Mouse (Mus musculus) MEL (cell line): ENCODE results near the gene Ssh2. TPM values are rescaled to one million over a fixed set of nuclear protein-coding genes. Genes with fewer than 3 reads are reported as not detected.

Experiments
- DNase-seq: peaks from one replicate; pipeline ENCODE4 v3.0.0; 2011; ENCODE audit warnings: low read depth, low spot score
- H3K27ac ChIP-seq: 2 replicates; pipeline ENCODE4 v1.5.1; 2012; ENCODE audit warnings: low read depth, mild to moderate bottlenecking, control low read depth, low read length, moderate library complexity; ENCODE audit not compliant: control insufficient read depth
- H3K27me3 ChIP-seq, 2 experiments: fragments of 150-350 bp in 1 of 2; sonication (generic) in 1 of 2; 2 replicates each; pipeline ENCODE4 v1.6.1; 2012; ENCODE audit warnings: low read length in 2 of 2, mild to moderate bottlenecking in 2 of 2, improper control_type of control experiment in 1 of 2, moderate library complexity in 1 of 2; ENCODE audit not compliant: insufficient read depth in 2 of 2, control insufficient read depth in 1 of 2
- H3K36me3 ChIP-seq, 2 experiments: 2 replicates each; pipeline ENCODE4 v1.6.1; 2012 to 2014; ENCODE audit warnings: low read length in 2 of 2, improper control_type of control experiment in 1 of 2, inconsistent platforms in 1 of 2, mild to moderate bottlenecking in 1 of 2; ENCODE audit not compliant: insufficient read depth in 2 of 2, control insufficient read depth in 1 of 2
- H3K4me1 ChIP-seq, 2 experiments: fragments of 150-350 bp in 1 of 2; sonication (generic) in 1 of 2; 2 replicates each; pipeline ENCODE4 v1.6.1; 2012; ENCODE audit warnings: low read length in 2 of 2, improper control_type of control experiment in 1 of 2, mild to moderate bottlenecking in 1 of 2; ENCODE audit not compliant: insufficient read depth in 2 of 2, control insufficient read depth in 1 of 2
- H3K4me3 ChIP-seq, 2 experiments: fragments of 150-350 bp in 1 of 2; sonication (generic) in 1 of 2; 2 replicates each; pipeline ENCODE4 v1.5.1; 2012; ENCODE audit warnings: low read depth in 2 of 2, low read length in 2 of 2, mild to moderate bottlenecking in 2 of 2, moderate library complexity in 2 of 2, control low read depth in 1 of 2, improper control_type of control experiment in 1 of 2; ENCODE audit not compliant: control insufficient read depth in 1 of 2, insufficient read depth in 1 of 2
- H3K79me2 ChIP-seq: 2 replicates; pipeline ENCODE4 v1.6.1; 2012; ENCODE audit warnings: mild to moderate bottlenecking, low read length, moderate library complexity; ENCODE audit not compliant: control insufficient read depth, poor library complexity, insufficient read depth
- H3K9ac ChIP-seq: 2 replicates; pipeline ENCODE4 v1.6.1; 2012; ENCODE audit warnings: low read depth, mild to moderate bottlenecking, control low read depth, low read length, moderate library complexity; ENCODE audit not compliant: control insufficient read depth, poor library complexity, severe bottlenecking
- H3K9me3 ChIP-seq: fragments of 150-350 bp; sonication (generic); replicated peaks from 2 replicates; pipeline ENCODE4 v1.6.1; 2012; ENCODE audit warnings: mild to moderate bottlenecking, low read length, improper control_type of control experiment, moderate library complexity; ENCODE audit not compliant: insufficient read depth
- CTCF ChIP-seq, 3 experiments: IDR thresholded peaks in 2 of 3; conservative IDR thresholded peaks in 1 of 3; 2 replicates each; pipeline ENCODE4 v1.5.1; 2011 to 2012; ENCODE audit warnings: low read length in 3 of 3, low read depth in 2 of 3, mild to moderate bottlenecking in 2 of 3, improper control_type of control experiment in 1 of 3, inconsistent platforms in 1 of 3, mixed read lengths in 1 of 3, moderate library complexity in 1 of 3; ENCODE audit not compliant: control insufficient read depth in 1 of 3, insufficient read depth in 1 of 3, poor library complexity in 1 of 3, severe bottlenecking in 1 of 3
- E2F4 ChIP-seq: IDR thresholded peaks from 2 replicates; pipeline ENCODE4 v1.6.1; 2011; ENCODE audit warnings: low read depth, low read length, improper control_type of control experiment, borderline replicate concordance
- GATA1 ChIP-seq: IDR thresholded peaks from 2 replicates; pipeline ENCODE4 v1.6.1; 2011; ENCODE audit warnings: low read depth, low read length, improper control_type of control experiment
- JUND ChIP-seq: IDR thresholded peaks from 2 replicates; pipeline ENCODE4 v1.6.1; 2011; ENCODE audit warnings: low read depth, mild to moderate bottlenecking, improper control_type of control experiment, low read length
- MAX ChIP-seq: IDR thresholded peaks from 2 replicates; pipeline ENCODE4 v1.6.1; 2011; ENCODE audit warnings: low read length, improper control_type of control experiment
- MEF2A ChIP-seq: IDR thresholded peaks from 2 replicates; pipeline ENCODE4 v1.6.1; 2014; ENCODE audit warnings: low read depth, mild to moderate bottlenecking, inconsistent platforms, low read length, improper control_type of control experiment; ENCODE audit not compliant: poor library complexity, insufficient replicate concordance, severe bottlenecking; ENCODE audit errors: extremely low read depth
- MXI1 ChIP-seq: IDR thresholded peaks from 2 replicates; pipeline ENCODE4 v1.6.1; 2011; ENCODE audit warnings: mild to moderate bottlenecking, low read depth, low read length, improper control_type of control experiment
- MYC ChIP-seq: IDR thresholded peaks from 2 replicates; pipeline ENCODE4 v1.6.1; 2011; ENCODE audit warnings: low read depth, mild to moderate bottlenecking, low read length, improper control_type of control experiment, moderate library complexity
- POLR2A ChIP-seq, 2 experiments: IDR thresholded peaks; 2 replicates each; pipeline ENCODE4 v1.6.1; 2011 to 2012; ENCODE audit warnings: low read length in 2 of 2, mild to moderate bottlenecking in 2 of 2, control low read depth in 1 of 2, improper control_type of control experiment in 1 of 2, low read depth in 1 of 2, moderate library complexity in 1 of 2; ENCODE audit not compliant: control insufficient read depth in 1 of 2, insufficient read depth in 1 of 2, poor library complexity in 1 of 2
- SIN3A ChIP-seq: IDR thresholded peaks from 2 replicates; pipeline ENCODE4 v1.6.1; 2012; ENCODE audit warnings: low read length, improper control_type of control experiment, inconsistent platforms
- SMC3 ChIP-seq: IDR thresholded peaks from 2 replicates; pipeline ENCODE4 v1.6.1; 2011; ENCODE audit warnings: low read depth, low read length, improper control_type of control experiment
- TAL1 ChIP-seq: IDR thresholded peaks from 2 replicates; pipeline ENCODE4 v1.6.1; 2012; ENCODE audit warnings: mild to moderate bottlenecking, inconsistent platforms, low read length, moderate library complexity, mixed read lengths
- TBP ChIP-seq: IDR thresholded peaks from 2 replicates; pipeline ENCODE4 v1.8.0; 2011; ENCODE audit warnings: low read depth, low read length, improper control_type of control experiment
- TCF12 ChIP-seq: IDR thresholded peaks from 2 replicates; pipeline ENCODE4 v1.6.1; 2014; ENCODE audit warnings: low read depth, mild to moderate bottlenecking, inconsistent platforms, low read length, improper control_type of control experiment, moderate library complexity
- UBTF ChIP-seq: IDR thresholded peaks from 2 replicates; pipeline ENCODE4 v1.6.1; 2012; ENCODE audit warnings: low read depth, mild to moderate bottlenecking, inconsistent platforms, low read length, improper control_type of control experiment, moderate library complexity, borderline replicate concordance; ENCODE audit not compliant: insufficient read depth
- USF2 ChIP-seq, 2 experiments: IDR thresholded peaks; 2 replicates each; pipeline ENCODE4 v1.6.1; 2011 to 2012; ENCODE audit warnings: improper control_type of control experiment in 2 of 2, low read length in 2 of 2, borderline replicate concordance in 1 of 2, inconsistent platforms in 1 of 2, low read depth in 1 of 2, mild to moderate bottlenecking in 1 of 2; ENCODE audit not compliant: insufficient read depth in 1 of 2
- ZKSCAN1 ChIP-seq: IDR thresholded peaks from 2 replicates; pipeline ENCODE4 v1.6.1; 2012; ENCODE audit warnings: low read depth, mild to moderate bottlenecking, inconsistent platforms, low read length, improper control_type of control experiment, moderate library complexity
- ZNF384 ChIP-seq: IDR thresholded peaks from 2 replicates; pipeline ENCODE4 v1.6.1; 2012; ENCODE audit warnings: low read depth, mild to moderate bottlenecking, inconsistent platforms, low read length, improper control_type of control experiment
- polyA plus RNA-seq, 2 experiments: library from polyadenylated mRNA; stranded (reverse) in 1 of 2; unstranded in 1 of 2; fragments of >175 nt in 1 of 2; fragments of >200 nt in 1 of 2; gene quantifications; 2 replicates each; pipeline versions ENCODE4 v1.2.1 to v1.2.4; 2012; ENCODE audit warnings: low replicate concordance in 2 of 2, low read depth in 1 of 2; ENCODE audit not compliant: insufficient read length in 2 of 2, insufficient read depth in 1 of 2, missing spikeins in 1 of 2
- total RNA-seq: library from RNA; depleted of rRNA; stranded (reverse); fragments of 300-350 nt; gene quantifications from 2 replicates; pipeline ENCODE4 v1.2.3, GENCODE M21; 2012

Gene Ssh2
- total and polyA plus RNA-seq, 3 experiments: 6.3 to 29.2 (median 16.5) TPM

DNA sequence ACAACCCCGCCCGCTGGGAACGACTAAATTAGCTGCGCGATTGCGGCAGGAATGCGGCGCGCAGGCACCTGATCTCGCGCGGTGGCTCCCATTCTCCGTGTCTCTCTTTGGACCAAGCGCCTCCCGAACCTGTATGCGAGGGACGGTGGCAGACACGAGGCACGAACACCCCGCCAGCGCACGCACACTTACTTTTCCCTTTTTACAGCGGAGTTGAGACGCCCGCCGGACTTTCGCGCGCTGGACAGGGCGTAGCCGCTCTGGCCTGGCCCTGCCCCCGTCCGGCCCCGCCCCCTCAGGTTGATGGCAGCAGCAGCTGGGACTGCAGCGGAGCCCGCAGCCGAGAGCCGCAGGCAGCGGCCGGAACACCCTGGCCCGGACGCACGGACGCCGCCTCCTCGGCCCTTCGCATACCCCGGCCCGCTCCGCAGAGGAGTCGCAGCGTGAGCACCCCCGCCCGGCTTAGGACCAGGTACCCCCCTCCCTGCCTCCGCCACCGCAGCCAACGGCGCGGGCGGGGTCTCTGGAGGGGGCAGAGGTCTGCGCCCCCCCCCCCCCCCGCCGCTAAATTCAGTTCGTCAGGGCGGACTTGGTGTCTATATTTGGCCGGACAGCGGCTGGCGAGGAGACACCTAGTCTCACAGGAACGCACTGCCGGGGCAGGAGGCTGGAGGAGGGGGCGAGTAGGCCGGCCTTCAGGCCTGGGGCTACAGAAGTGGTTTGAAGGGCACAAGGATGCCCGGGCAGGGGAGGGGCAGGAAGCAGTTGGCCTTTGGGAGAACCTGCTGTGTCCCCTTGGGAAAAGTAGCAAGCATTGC is 246.4 kb downstream of the Ssh2 start, which contains the start of gene Coro6:
Coro6 (plus strand) TSS at position 129 of the 818 bp plus-strand sequence.
- Histone ChIP-seq H3K9me3 (no peaks in the 10 kb centered on the region), H3K9ac (no peak within 1 kb of the TSS), H3K4me3 (no peak within 1 kb of the TSS), H3K27ac (no peak within 1 kb of the TSS), H3K36me3 (no peaks in the 10 kb centered on the region; a peak in 1 of 4 replicates), H3K4me1 (0 out of 4 replicates have a peak, but pooled peaks cover 0 to 3% of the 10 kb centered on the region in 2 experiments), H3K79me2 (no peaks in the 10 kb centered on the region), H3K27me3 (no peaks in the 10 kb centered on the region)
- no peak for DNase-seq
- no peak for TF ChIP-seq SMC3
- TF ChIP-seq ZKSCAN1: no peak
- no peak for TF ChIP-seq ZNF384
- no peak for TF ChIP-seq MYC
- TF ChIP-seq UBTF: no peak
- TF ChIP-seq MEF2A: no peak
- no peak for TF ChIP-seq TCF12
- TF ChIP-seq GATA1: no peak
- no peak for TF ChIP-seq CTCF (IDR thresholded peaks at IDR 0.05 in 2 of 3, conservative IDR thresholded peaks at IDR 0.05 in 1 of 3; ENCODE audit: control insufficient read depth in 1 of 3, insufficient read depth in 1 of 3, low read depth in 2 of 3, low read length in 3 of 3, poor library complexity in 1 of 3, severe bottlenecking in 1 of 3)
- TF ChIP-seq USF2 (IDR thresholded peaks at IDR 0.05; ENCODE audit: borderline replicate concordance in 1 of 2, insufficient read depth in 1 of 2, low read depth in 1 of 2, low read length in 2 of 2): no peak
- TF ChIP-seq MXI1: no peak
- no peak for TF ChIP-seq TAL1
- TF ChIP-seq E2F4: no peak

DNA sequence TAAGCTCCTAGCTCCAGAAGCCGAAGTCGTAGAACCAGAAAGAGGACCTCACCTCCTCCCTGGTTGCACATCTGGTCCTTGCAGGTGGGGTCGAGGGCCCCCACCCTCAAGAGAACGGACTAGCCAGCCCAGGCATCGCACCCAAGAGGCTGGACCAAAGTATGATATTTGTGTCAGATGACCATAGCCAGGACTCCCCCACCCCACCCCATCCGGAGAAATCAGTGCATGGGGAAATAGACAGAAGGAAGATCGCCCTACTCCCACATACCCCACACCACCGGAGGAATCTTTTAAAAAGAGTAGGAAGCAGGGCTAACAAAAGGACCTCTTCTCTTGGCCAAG is 247.0 kb downstream of the Ssh2 start:
- Histone ChIP-seq H3K79me2 (no peaks in the 10 kb centered on the region), H3K9me3 (no peaks in the 10 kb centered on the region), H3K4me3 (no peak overlapping the region), H3K36me3 (no peaks in the 10 kb centered on the region; a peak in 1 of 4 replicates), H3K27me3 (no peaks in the 10 kb centered on the region), H3K9ac (no peak overlapping the region), H3K4me1 (0 out of 4 replicates have a peak, but pooled peaks cover 0 to 3% of the 10 kb centered on the region in 2 experiments), H3K27ac (no peak overlapping the region)
- no peak for TF ChIP-seq SIN3A
- TF ChIP-seq USF2 (IDR thresholded peaks at IDR 0.05; ENCODE audit: borderline replicate concordance in 1 of 2, insufficient read depth in 1 of 2, low read depth in 1 of 2, low read length in 2 of 2): no peak
- no peak for TF ChIP-seq TBP
- TF ChIP-seq POLR2A (IDR thresholded peaks at IDR 0.05; ENCODE audit: control insufficient read depth in 1 of 2, insufficient read depth in 1 of 2, low read depth in 1 of 2, low read length in 2 of 2, poor library complexity in 1 of 2): no peak
- TF ChIP-seq SMC3: no peak
- TF ChIP-seq MAX: no peak
- no peak for TF ChIP-seq JUND
- TF ChIP-seq GATA1: no peak
- no peak for DNase-seq
